Mouse (Mus musculus) neural tube, embryonic 11.5 days (tissue): ENCODE measurements at regions not wholly inside any gene's neighbourhood (a gene's known extent, or its start where the extent isn't known, plus 50 kb on each side); places are given as distances from the start of the nearest gene placed in this dataset.

Source experiments
- ATAC-seq: fragments of 200-750 bp; cut with Nextera tagmentation; 2 replicates; pipeline ENCODE4 v1.8.0; 2017; ENCODE audit warnings: moderate number of reproducible peaks, mild to moderate bottlenecking, moderate TSS enrichment, moderate library complexity; ENCODE audit not compliant: insufficient read depth, low FRiP score, low TSS enrichment
- DNase-seq: peaks from one replicate; pipeline ENCODE4 v3.0.0-alpha.2; 2015; ENCODE audit warnings: low spot score
- H3K27ac ChIP-seq: fragments of 300-500 bp; sonication (generic); 2 replicates; pipeline ENCODE4 v1.5.1; 2014; ENCODE audit warnings: low read depth, mild to moderate bottlenecking, low read length
- H3K27me3 ChIP-seq: fragments of 300-500 bp; sonication (generic); 2 replicates; pipeline ENCODE4 v1.6.1; 2014; ENCODE audit warnings: mild to moderate bottlenecking, low read length, mixed read lengths; ENCODE audit not compliant: control insufficient read depth, insufficient read depth
- H3K36me3 ChIP-seq: fragments of 300-500 bp; sonication (generic); 2 replicates; pipeline ENCODE4 v1.6.1; 2014; ENCODE audit warnings: mild to moderate bottlenecking, low read length, moderate library complexity, mixed read lengths; ENCODE audit not compliant: control insufficient read depth, insufficient read depth
- H3K4me1 ChIP-seq: fragments of 300-500 bp; sonication (generic); 2 replicates; pipeline ENCODE4 v1.6.1; 2014; ENCODE audit warnings: low read length, mixed read lengths; ENCODE audit not compliant: control insufficient read depth, insufficient read depth
- H3K4me2 ChIP-seq: fragments of 300-500 bp; sonication (generic); 2 replicates; pipeline ENCODE4 v1.6.1; 2014; ENCODE audit warnings: low read depth, mild to moderate bottlenecking, moderate library complexity
- H3K4me3 ChIP-seq: fragments of 300-500 bp; sonication (generic); 2 replicates; pipeline ENCODE4 v1.5.1; 2014; ENCODE audit warnings: low read depth, low read length
- H3K9ac ChIP-seq: fragments of 300-500 bp; sonication (generic); 2 replicates; pipeline ENCODE4 v1.6.1; 2014; ENCODE audit warnings: mild to moderate bottlenecking, low read length
- H3K9me3 ChIP-seq: fragments of 300-500 bp; sonication (generic); 2 replicates; pipeline ENCODE4 v1.6.1; 2016; ENCODE audit warnings: low read length; ENCODE audit not compliant: control insufficient read depth
- WGBS: fragments of 180-500 bp; shearing (Covaris S2); extraction: QIAGEN DNeasy Blood & Tissue Kit; methylation state at CpG from one replicate; pipeline ENCODE4 v1.1.7; 2014; 5-methylcytosine and 5-hydroxymethylcytosine counted together

DNA sequence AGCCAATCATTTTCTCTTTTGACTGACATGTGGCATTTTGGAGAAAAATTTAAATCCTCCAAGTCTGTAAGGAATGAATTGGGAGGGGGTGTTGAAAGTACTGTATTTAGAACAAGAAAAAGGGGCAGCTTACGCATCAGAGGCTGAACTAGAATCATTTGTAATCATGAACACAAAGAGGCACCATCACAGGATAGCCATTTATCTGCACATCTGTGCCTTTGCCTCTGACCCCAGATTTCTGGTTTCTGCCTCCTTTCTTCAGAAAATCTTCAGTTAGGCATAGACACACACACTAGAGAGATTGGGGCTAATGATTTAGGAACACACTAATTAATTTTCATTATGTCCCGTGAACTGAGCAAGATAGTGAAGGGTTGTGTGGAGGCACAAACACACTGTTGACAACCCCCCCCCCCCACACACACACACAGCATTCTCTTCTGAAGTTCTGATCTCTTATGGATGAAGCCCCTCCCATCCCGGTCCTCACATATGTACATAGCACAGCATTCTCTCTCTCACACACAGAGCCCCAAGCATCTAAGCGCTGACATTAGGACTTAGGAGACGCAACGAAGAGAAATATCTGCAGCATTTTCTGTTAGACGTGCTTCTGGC is 229.9 kb downstream of the Gm765 start:
- ATAC-seq = 0 out of 2 replicates have a peak, but pooled peaks have one; percentile 45
- no peak for DNase-seq
- Histone ChIP-seq H3K9ac (no peak overlapping the region), H3K27ac (no peak overlapping the region), H3K36me3 (no peaks in the 10 kb centered on the region), H3K4me3 (no peak overlapping the region), H3K4me2 (no peak overlapping the region), H3K27me3 (no peaks in the 10 kb centered on the region), H3K4me1 (peaks cover 4% of the 10 kb centered on the region), H3K9me3 (no peaks in the 10 kb centered on the region)
- WGBS = 69% methylated on average over 7 of the region's 7 CpGs

DNA sequence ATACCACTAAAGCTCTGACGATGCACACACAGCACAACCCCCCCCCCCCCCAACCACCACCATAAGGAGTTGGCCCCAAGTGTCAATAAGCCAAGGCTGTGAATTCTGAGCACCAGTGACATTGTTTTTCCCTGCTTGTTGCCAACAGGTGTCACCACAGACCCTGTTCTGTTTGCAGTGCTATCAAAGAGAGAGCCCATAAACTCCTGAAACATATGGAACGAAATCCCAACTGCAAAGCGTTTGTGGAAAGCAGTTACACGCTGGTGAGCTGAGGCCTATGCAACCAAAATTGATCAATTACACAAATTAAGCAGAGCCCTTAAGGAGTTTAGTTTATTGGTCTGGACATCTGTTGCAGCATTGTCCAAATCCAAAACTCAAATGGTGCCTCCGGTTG is 235.4 kb downstream of the Gm765 start:
- H3K9ac ChIP-seq = no peak overlapping the region
- H3K4me1 ChIP-seq = no peaks in the 10 kb centered on the region; the same call in 1 of the 2 replicates
- DNase-seq (no peak), ATAC-seq (no peak)
- H3K27ac ChIP-seq = no peak overlapping the region
- no peaks in the 10 kb centered on the region for H3K36me3 ChIP-seq
- H3K9me3 ChIP-seq = no peaks in the 10 kb centered on the region
- no peak overlapping the region for H3K4me2 ChIP-seq
- no peaks in the 10 kb centered on the region for H3K27me3 ChIP-seq
- no peak overlapping the region for H3K4me3 ChIP-seq
- 56% methylated on average over 5 of the region's 5 CpGs for WGBS

DNA sequence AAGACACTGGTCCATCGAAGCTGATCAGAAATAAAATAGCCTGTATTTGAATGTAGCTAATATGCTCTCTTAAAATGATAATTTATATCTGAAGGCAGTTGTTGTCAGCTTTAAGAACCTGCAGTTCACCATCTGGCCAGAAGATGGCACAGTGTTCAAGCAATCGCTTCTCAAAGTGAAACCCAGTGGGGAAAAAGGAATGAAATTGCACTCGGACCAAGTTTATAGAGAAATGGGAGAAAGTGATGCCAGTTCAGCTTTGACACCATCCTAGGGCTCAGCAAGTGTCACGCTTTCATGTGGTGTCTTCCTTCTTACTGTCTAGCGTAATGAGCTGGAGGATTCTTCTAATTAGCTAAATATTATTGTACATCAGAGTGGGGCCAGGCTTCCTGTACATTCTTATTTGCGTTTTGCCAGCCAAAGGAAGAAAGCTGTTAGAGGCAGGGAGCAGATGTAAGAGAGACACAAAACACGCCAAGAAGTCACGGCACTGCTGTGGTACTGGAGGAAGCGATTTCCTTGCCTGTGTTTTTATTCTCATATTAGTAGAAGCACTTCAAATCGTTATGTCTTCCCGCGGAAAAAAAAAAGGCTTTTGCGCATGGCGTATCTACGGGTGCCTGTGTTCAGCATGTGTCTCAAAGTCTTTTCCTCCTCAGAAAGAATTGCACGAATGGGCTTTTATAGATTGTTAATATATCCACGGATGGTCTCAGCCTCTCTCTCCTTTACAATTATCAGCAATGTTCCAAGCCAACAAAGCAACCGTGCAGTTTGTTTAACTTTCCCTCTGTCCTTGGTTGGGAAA is 237.1 kb downstream of the Gm765 start:
- Histone ChIP-seq H3K9ac (no peak overlapping the region), H3K27me3 (no peaks in the 10 kb centered on the region), H3K36me3 (no peaks in the 10 kb centered on the region), H3K9me3 (no peaks in the 10 kb centered on the region), H3K4me2 (peak overlapping the region; percentile 20; the same call in 1 of the 2 replicates), H3K4me3 (no peak overlapping the region), H3K4me1 (no peaks in the 10 kb centered on the region), H3K27ac (no peak overlapping the region)
- peak; percentile 77 for DNase-seq
- ATAC-seq = no peak
- WGBS = 57% methylated on average over 18 of the region's 18 CpGs

DNA sequence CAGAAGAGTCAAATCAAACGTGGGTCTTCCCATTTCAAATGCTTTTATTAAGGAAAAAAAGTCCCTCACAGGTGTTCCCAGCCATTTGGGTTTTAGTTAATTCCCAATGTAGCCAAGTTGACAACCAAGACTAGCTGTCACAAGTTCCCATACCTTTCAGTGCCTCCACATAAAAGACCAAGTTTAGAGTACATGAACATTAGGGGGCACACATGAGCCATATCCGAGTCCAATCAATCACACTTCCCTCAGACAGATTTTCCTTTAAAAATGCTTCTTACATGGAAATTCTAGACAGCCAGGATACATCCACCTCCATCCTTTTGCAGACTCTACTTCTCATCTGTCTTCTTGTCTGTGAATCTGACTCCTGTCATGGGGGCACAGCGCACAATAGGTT is 238.1 kb downstream of the Gm765 start:
- WGBS = 60% methylated on average over 3 of the region's 3 CpGs
- H3K36me3 ChIP-seq = no peaks in the 10 kb centered on the region
- no peak overlapping the region for H3K27ac ChIP-seq
- no peak overlapping the region for H3K4me3 ChIP-seq
- DNase-seq = no peak
- H3K4me1 ChIP-seq = no peaks in the 10 kb centered on the region
- no peak overlapping the region for H3K4me2 ChIP-seq
- H3K9ac ChIP-seq = no peak overlapping the region
- no peaks in the 10 kb centered on the region for H3K27me3 ChIP-seq
- no peak for ATAC-seq
- H3K9me3 ChIP-seq = no peaks in the 10 kb centered on the region

DNA sequence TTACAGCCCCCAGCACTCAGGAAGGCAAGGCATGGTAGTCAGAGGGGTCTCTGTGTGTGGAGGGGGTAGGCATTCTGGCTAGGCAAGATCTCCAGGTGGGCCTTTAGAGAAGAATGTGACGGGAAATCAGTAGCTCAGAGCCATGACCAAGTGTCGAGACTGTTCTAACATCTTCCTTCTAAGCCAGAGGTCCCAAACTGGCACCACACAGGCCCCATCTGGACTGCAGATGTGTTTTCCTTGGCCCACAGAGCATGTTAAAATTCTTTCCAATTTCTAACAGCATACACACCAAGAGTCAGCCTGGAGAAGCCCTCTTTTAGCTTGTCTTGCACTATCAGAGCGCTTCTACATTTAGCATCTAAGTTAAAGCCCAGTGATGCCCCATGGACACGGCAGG is 241.5 kb downstream of the Gm765 start:
- 56% methylated on average over 4 of the region's 4 CpGs for WGBS
- H3K4me3 ChIP-seq = no peak overlapping the region
- DNase-seq = no peak

DNA sequence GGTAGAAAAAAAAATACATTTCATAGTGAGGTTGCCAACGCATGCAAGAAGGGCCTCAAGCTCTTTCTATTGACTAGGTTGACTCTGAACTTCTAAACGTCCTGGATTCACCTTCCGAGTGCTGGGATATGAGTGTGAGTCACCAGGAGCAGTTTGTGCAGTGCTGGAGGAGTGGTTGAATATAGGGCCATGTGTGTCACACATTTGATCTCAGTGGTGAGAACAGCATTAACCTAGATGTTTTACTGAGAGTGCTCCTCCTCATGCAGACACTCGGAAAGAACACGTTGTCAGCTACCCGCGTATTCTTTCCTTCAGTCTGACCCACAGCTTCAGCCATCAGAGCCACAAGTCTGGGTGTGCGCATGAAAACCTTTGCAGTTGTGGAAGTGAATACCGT is 243.4 kb downstream of the Gm765 start:
- Histone ChIP-seq H3K27me3 (no peaks in the 10 kb centered on the region), H3K4me2 (no peak overlapping the region), H3K9me3 (no peaks in the 10 kb centered on the region), H3K36me3 (no peaks in the 10 kb centered on the region), H3K27ac (no peak overlapping the region), H3K4me3 (no peak overlapping the region), H3K9ac (no peak overlapping the region), H3K4me1 (no peaks in the 10 kb centered on the region)
- ATAC-seq (no peak), DNase-seq (no peak)
- WGBS = 94% methylated on average over 9 of the region's 9 CpGs

More for the DNA sequence above, 241.5 kb downstream of the Gm765 start:
- Histone ChIP-seq H3K4me2 (no peak overlapping the region), H3K27ac (no peak overlapping the region), H3K27me3 (no peaks in the 10 kb centered on the region), H3K9ac (no peak overlapping the region), H3K9me3 (no peaks in the 10 kb centered on the region), H3K36me3 (no peaks in the 10 kb centered on the region), H3K4me1 (no peaks in the 10 kb centered on the region)
- ATAC-seq = no peak

DNA sequence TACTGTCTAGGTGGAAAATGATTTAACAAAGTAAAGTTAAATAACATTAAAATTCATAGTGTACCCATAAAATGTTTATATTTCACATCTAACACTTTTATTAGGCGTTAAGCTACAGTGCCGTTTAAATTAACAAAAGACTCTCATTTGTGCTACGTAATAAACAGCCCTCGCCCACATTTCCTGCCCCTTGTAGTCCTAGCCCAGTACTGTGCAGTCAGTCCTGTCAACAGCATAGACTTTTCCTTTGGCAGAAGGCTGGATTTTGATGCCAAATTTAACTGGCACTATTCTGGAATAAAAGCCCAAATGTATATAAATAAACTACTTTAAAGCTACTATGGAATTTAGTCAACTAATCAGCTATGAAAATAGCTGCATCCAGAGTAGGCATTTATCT is 247.3 kb downstream of the Gm765 start:
- Histone ChIP-seq H3K27me3 (no peaks in the 10 kb centered on the region), H3K9me3 (no peaks in the 10 kb centered on the region), H3K9ac (no peak overlapping the region), H3K4me2 (no peak overlapping the region), H3K4me3 (no peak overlapping the region), H3K36me3 (no peaks in the 10 kb centered on the region), H3K4me1 (no peaks in the 10 kb centered on the region), H3K27ac (no peak overlapping the region)
- no peak for ATAC-seq
- 55% methylated on average over 4 of the region's 4 CpGs for WGBS
- no peak for DNase-seq

DNA sequence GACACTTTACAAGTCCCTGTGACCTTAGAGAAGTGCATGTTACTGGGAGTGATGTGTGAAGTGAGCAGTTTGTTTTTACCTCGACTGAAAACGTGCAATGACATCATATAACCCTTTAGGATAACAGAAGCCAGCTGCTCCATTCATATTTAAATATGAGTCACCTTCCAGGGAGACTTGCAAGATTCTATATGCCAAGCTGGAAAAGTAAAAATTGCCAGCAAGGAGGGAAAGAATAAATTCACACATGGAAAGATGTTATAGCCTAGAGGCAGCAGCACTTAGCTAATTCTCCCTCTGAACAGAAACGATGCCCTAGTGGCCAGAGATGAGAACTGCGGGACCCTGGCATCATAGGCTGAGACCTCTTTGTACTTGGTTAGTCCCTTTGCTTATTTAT is 253.4 kb downstream of the Gm765 start:
- H3K9me3 ChIP-seq = no peaks in the 10 kb centered on the region
- no peak overlapping the region for H3K9ac ChIP-seq
- no peak overlapping the region for H3K27ac ChIP-seq
- peak; percentile 47 for DNase-seq
- no peak for ATAC-seq
- no peaks in the 10 kb centered on the region for H3K36me3 ChIP-seq
- H3K4me2 ChIP-seq = no peak overlapping the region
- 64% methylated on average over 4 of the region's 4 CpGs for WGBS
- no peaks in the 10 kb centered on the region for H3K27me3 ChIP-seq
- H3K4me3 ChIP-seq = no peak overlapping the region
- no peaks in the 10 kb centered on the region for H3K4me1 ChIP-seq

DNA sequence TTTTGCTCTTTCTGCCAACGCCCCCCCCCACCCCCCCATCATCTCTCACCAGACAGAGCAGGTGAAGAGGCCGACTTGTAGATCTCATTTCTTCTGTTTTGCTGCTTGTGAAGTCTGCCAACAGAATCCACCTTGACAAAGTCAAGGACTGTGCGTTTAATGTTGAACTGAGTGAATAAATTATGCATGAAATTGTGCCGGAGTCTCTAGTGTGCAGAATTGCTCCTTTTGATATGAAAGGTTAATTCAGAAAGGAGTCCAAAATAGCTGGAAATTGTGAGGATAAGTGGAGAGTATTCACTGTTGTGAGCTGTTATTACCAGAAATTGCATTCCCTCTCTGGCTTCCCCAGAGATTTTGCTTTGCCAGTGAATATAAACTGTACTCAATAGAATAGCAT is 262.5 kb downstream of the Gm765 start:
- DNase-seq (no peak), ATAC-seq (no peak)
- Histone ChIP-seq H3K27ac (no peak overlapping the region), H3K4me2 (no peak overlapping the region), H3K9me3 (no peaks in the 10 kb centered on the region), H3K27me3 (no peaks in the 10 kb centered on the region), H3K4me1 (no peaks in the 10 kb centered on the region), H3K9ac (no peak overlapping the region), H3K36me3 (no peaks in the 10 kb centered on the region), H3K4me3 (no peak overlapping the region)
- 66% methylated on average over 4 of the region's 4 CpGs for WGBS
